Mouse (Mus musculus): ENCODE measurements around the gene Hipk4. TPM values are rescaled to one million over a fixed set of nuclear protein-coding genes. Genes with fewer than 3 reads are reported as not detected.
A peak's percentile ranks its signal among the peaks of the same experiment; 100 is the strongest.

The Hipk4 gene
- polyA plus RNA-seq, 1 experiment from 2014 or later: 0.10 TPM

GRCm38 (mm10) chr7:27520104-27520503 lies 3.0 kb upstream of the Hipk4 start:
- ATAC-seq: no peak
- Histone ChIP-seq H3K36me3 (ENCODE audit: control insufficient read depth, insufficient read depth) (0 out of 2 replicates have a peak, but pooled peaks cover 6% of the 10 kb centered on the region), H3K27ac (ENCODE audit: low read depth, low read length) (no peak overlapping the region), H3K4me2 (replicated peaks; ENCODE audit: low read depth) (no peak overlapping the region), H3K4me1 (replicated peaks; ENCODE audit: control insufficient read depth, insufficient read depth, low read length) (no peaks in the 10 kb centered on the region), H3K9me3 (ENCODE audit: control insufficient read depth) (no peaks in the 10 kb centered on the region), H3K27me3 (replicated peaks; ENCODE audit: control insufficient read depth, insufficient read depth, low read length) (no peaks in the 10 kb centered on the region), H3K4me3 (ENCODE audit: low read depth, low read length) (no peak overlapping the region), H3K9ac (ENCODE audit: low read depth, low read length) (no peak overlapping the region)
- TF ChIP-seq CTCF (IDR thresholded peaks at IDR 0.05; ENCODE audit: low read depth): peak; percentile 30; the same call in 1 of the 2 replicates

GRCm38 (mm10) chr7:27520599-27520998 lies 2.5 kb upstream of the Hipk4 start:
- Histone ChIP-seq H3K4me3 (ENCODE audit: low read depth, low read length) (no peak overlapping the region), H3K9me3 (ENCODE audit: control insufficient read depth) (no peaks in the 10 kb centered on the region), H3K36me3 (ENCODE audit: control insufficient read depth, insufficient read depth) (0 out of 2 replicates have a peak, but pooled peaks cover 6% of the 10 kb centered on the region), H3K4me1 (replicated peaks; ENCODE audit: control insufficient read depth, insufficient read depth, low read length) (no peaks in the 10 kb centered on the region), H3K9ac (ENCODE audit: low read depth, low read length) (no peak overlapping the region), H3K4me2 (replicated peaks; ENCODE audit: low read depth) (no peak overlapping the region), H3K27ac (ENCODE audit: low read depth, low read length) (no peak overlapping the region), H3K27me3 (replicated peaks; ENCODE audit: control insufficient read depth, insufficient read depth, low read length) (no peaks in the 10 kb centered on the region)
- WGBS: 61% methylated on average over 1 of the region's 1 CpGs
- ATAC-seq: no peak
- no peak for TF ChIP-seq CTCF (IDR thresholded peaks at IDR 0.05; ENCODE audit: low read depth)

GRCm38 (mm10) chr7:27523805-27524204 lies 738 bp downstream of the Hipk4 start:
- Histone ChIP-seq H3K9ac (ENCODE audit: low read depth, low read length) (no peak overlapping the region), H3K4me2 (replicated peaks; ENCODE audit: low read depth) (no peak overlapping the region), H3K9me3 (ENCODE audit: control insufficient read depth) (no peaks in the 10 kb centered on the region), H3K4me3 (ENCODE audit: low read depth, low read length) (no peak overlapping the region), H3K36me3 (ENCODE audit: control insufficient read depth, insufficient read depth) (0 out of 2 replicates have a peak, but pooled peaks cover 6% of the 10 kb centered on the region), H3K4me1 (replicated peaks; ENCODE audit: control insufficient read depth, insufficient read depth, low read length) (no peaks in the 10 kb centered on the region), H3K27me3 (replicated peaks; ENCODE audit: control insufficient read depth, insufficient read depth, low read length) (no peaks in the 10 kb centered on the region), H3K27ac (ENCODE audit: low read depth, low read length) (no peak overlapping the region)
- no peak for TF ChIP-seq CTCF (IDR thresholded peaks at IDR 0.05; ENCODE audit: low read depth)
- WGBS: 95% methylated on average over 13 of the region's 13 CpGs
- ATAC-seq: no peak

GRCm38 (mm10) chr7:27526039-27526827 lies 3.2 kb downstream of the Hipk4 start:
- Histone ChIP-seq H3K36me3 (ENCODE audit: control insufficient read depth, insufficient read depth) (peaks cover 10% of the 10 kb centered on the region; the same call in 1 of the 2 replicates), H3K4me3 (ENCODE audit: low read depth, low read length) (no peak overlapping the region), H3K4me2 (replicated peaks; ENCODE audit: low read depth) (no peak overlapping the region), H3K4me1 (replicated peaks; ENCODE audit: control insufficient read depth, insufficient read depth, low read length) (no peaks in the 10 kb centered on the region), H3K27ac (ENCODE audit: low read depth, low read length) (no peak overlapping the region), H3K27me3 (replicated peaks; ENCODE audit: control insufficient read depth, insufficient read depth, low read length) (no peaks in the 10 kb centered on the region), H3K9ac (ENCODE audit: low read depth, low read length) (no peak overlapping the region), H3K9me3 (ENCODE audit: control insufficient read depth) (no peaks in the 10 kb centered on the region)
- peak; percentile 95 for TF ChIP-seq CTCF (IDR thresholded peaks at IDR 0.05; ENCODE audit: low read depth)
- WGBS: 16% methylated on average over 10 of the region's 10 CpGs
- peak; percentile 68 for ATAC-seq

GRCm38 (mm10) chr7:27529070-27529469 lies 6.0 kb downstream of the Hipk4 start:
- no peak for ATAC-seq

GRCm38 (mm10) chr7:27530937-27531336 lies 7.9 kb downstream of the Hipk4 start:
- TF ChIP-seq CTCF (IDR thresholded peaks at IDR 0.05; ENCODE audit: low read depth): peak; percentile 45
- 73% methylated on average over 3 of the region's 3 CpGs for WGBS
- ATAC-seq: no peak
- Histone ChIP-seq H3K4me2 (replicated peaks; ENCODE audit: low read depth) (no peak overlapping the region), H3K9me3 (ENCODE audit: control insufficient read depth) (no peaks in the 10 kb centered on the region), H3K4me1 (replicated peaks; ENCODE audit: control insufficient read depth, insufficient read depth, low read length) (no peaks in the 10 kb centered on the region), H3K27me3 (replicated peaks; ENCODE audit: control insufficient read depth, insufficient read depth, low read length) (no peaks in the 10 kb centered on the region), H3K27ac (ENCODE audit: low read depth, low read length) (no peak overlapping the region), H3K9ac (ENCODE audit: low read depth, low read length) (no peak overlapping the region), H3K4me3 (ENCODE audit: low read depth, low read length) (no peak overlapping the region), H3K36me3 (ENCODE audit: control insufficient read depth, insufficient read depth) (peaks cover 36% of the 10 kb centered on the region; the same call in 1 of the 2 replicates)

More at GRCm38 (mm10) chr7:27529070-27529469, 6.0 kb downstream of the Hipk4 start:
- Histone ChIP-seq H3K27ac (ENCODE audit: low read depth, low read length) (no peak overlapping the region), H3K4me3 (ENCODE audit: low read depth, low read length) (no peak overlapping the region), H3K4me1 (replicated peaks; ENCODE audit: control insufficient read depth, insufficient read depth, low read length) (no peaks in the 10 kb centered on the region), H3K36me3 (ENCODE audit: control insufficient read depth, insufficient read depth) (peaks cover 28% of the 10 kb centered on the region; the same call in 1 of the 2 replicates), H3K9ac (ENCODE audit: low read depth, low read length) (no peak overlapping the region), H3K27me3 (replicated peaks; ENCODE audit: control insufficient read depth, insufficient read depth, low read length) (no peaks in the 10 kb centered on the region), H3K4me2 (replicated peaks; ENCODE audit: low read depth) (no peak overlapping the region), H3K9me3 (ENCODE audit: control insufficient read depth) (no peaks in the 10 kb centered on the region)
- TF ChIP-seq CTCF (IDR thresholded peaks at IDR 0.05; ENCODE audit: low read depth): no peak
- WGBS: 85% methylated on average over 21 of the region's 21 CpGs

Data from intestine, postnatal 0 days (tissue).